Mouse (Mus musculus) mouse embryonic stem cell (cell line): ENCODE results near the gene Dlx1.

Experiments used
- in situ Hi-C, 2 experiments: fragments of 300-500 bp; cut with MboI; formaldehyde crosslinking; loops; 1 replicate in 1 of 2; 3 replicates in 1 of 2; pipeline ENCODE4 v1.14.3; 2019 to 2020; ENCODE audit warnings: low sequenced_read_pairs in 2 of 2, low pct_unique_long_range_greater_than_20kb in 1 of 2, mixed read lengths in 1 of 2; ENCODE audit not compliant: unreplicated experiment in 1 of 2

Dlx1 gene

GRCm38 (mm10) chr2:71528014-71528713 lies at the start of gene Dlx1:
Gene Dlx1, plus strand, starts transcription at chr2:71528113.
- in situ Hi-C loops: loop anchor here in 1 of 2 experiments (25.0 kb wide), 2 partner anchors 1759 to 1941 kb away; partner anchors contain the start of gene Lrp2

- in situ Hi-C loops: no loop called here
Observed at GRCm38 (mm10) chr2:71479917-71480316, 48.0 kb upstream of the Dlx1 start.

- in situ Hi-C loops: no loop called here
Observed at GRCm38 (mm10) chr2:71481825-71482224, 46.1 kb upstream of the Dlx1 start.

- in situ Hi-C loops: no loop called here
Observed at GRCm38 (mm10) chr2:71483046-71483716, 44.7 kb upstream of the Dlx1 start.

- in situ Hi-C loops: no loop called here
Observed at GRCm38 (mm10) chr2:71483717-71484066, 44.2 kb upstream of the Dlx1 start.

- in situ Hi-C loops: no loop called here
Observed at GRCm38 (mm10) chr2:71491295-71491694, 36.6 kb upstream of the Dlx1 start.

GRCm38 (mm10) chr2:71493161-71493683 lies 34.7 kb upstream of the Dlx1 start:
- in situ Hi-C loops: no loop called here

GRCm38 (mm10) chr2:71494503-71494902 lies 33.4 kb upstream of the Dlx1 start:
- in situ Hi-C loops: no loop called here

- in situ Hi-C loops: no loop called here
Observed at GRCm38 (mm10) chr2:71494971-71495370, 32.9 kb upstream of the Dlx1 start.

GRCm38 (mm10) chr2:71497175-71497574 lies 30.7 kb upstream of the Dlx1 start:
- in situ Hi-C loops: no loop called here

GRCm38 (mm10) chr2:71499276-71500230 lies 28.4 kb upstream of the Dlx1 start:
- in situ Hi-C loops: no loop called here

GRCm38 (mm10) chr2:71504852-71505251 lies 23.1 kb upstream of the Dlx1 start:
- in situ Hi-C loops: no loop called here

- in situ Hi-C loops: no loop called here
Observed at GRCm38 (mm10) chr2:71511209-71511608, 16.7 kb upstream of the Dlx1 start.

- in situ Hi-C loops: no loop called here
Observed at GRCm38 (mm10) chr2:71512326-71512725, 15.6 kb upstream of the Dlx1 start.

GRCm38 (mm10) chr2:71516995-71517394 lies 10.9 kb upstream of the Dlx1 start:
- in situ Hi-C loops: no loop called here

GRCm38 (mm10) chr2:71517466-71518099 lies 10.3 kb upstream of the Dlx1 start:
- in situ Hi-C loops: no loop called here

- in situ Hi-C loops: no loop called here
Observed at GRCm38 (mm10) chr2:71522871-71523270, 5.0 kb upstream of the Dlx1 start.

GRCm38 (mm10) chr2:71523431-71523830 lies 4.5 kb upstream of the Dlx1 start:
- in situ Hi-C loops: no loop called here
